Comparison of ENCODE assay signal across 22 mouse cellular contexts in genomic region chr2:16860056-16860455, GRCm38 (mm10).
DNase-seq lines count a peak whose midpoint lies in the region; ATAC-seq and TF ChIP-seq lines count a peak whose summit lies in the region.
"Had no signal": no experiment of that assay in that cellular context is flagged by ENCODE, and none has a peak within 500 bp of the region (broad histone marks: within the 10 kb centered on the region; RNA-seq: fewer than 3 reads in every experiment).

No protein-coding gene starts in this region.

- no peaks in the 10 kb centered on the region for H3K4me1 ChIP-seq in kidney, adult 2 months (ENCODE audit: control insufficient read depth, insufficient read depth, low read length)
- H3K4me1 ChIP-seq in kidney, embryonic 16.5 days (ENCODE audit: insufficient read depth, low read length): no peaks in the 10 kb centered on the region
- H3K4me1 ChIP-seq: forebrain, embryonic 10.5 days; limb, embryonic 15.5 days; megakaryocyte, embryonic 14.5 days; midbrain, embryonic 13.5 days had no signal

- no peak for TF ChIP-seq POLR2A in kidney, adult 2 months (IDR thresholded peaks at IDR 0.05; ENCODE audit: low read depth, low read length)

- no peak overlapping the region for H3K9ac ChIP-seq in kidney, embryonic 16.5 days (replicated peaks; ENCODE audit: low read length)
- H3K9ac ChIP-seq: limb, embryonic 15.5 days; liver, embryonic 14.5 days; lung, embryonic 14.5 days; midbrain, embryonic 13.5 days had no signal

- intact Hi-C loops in heart, postnatal 25 days (cut with DNase I): no loop called here
- intact Hi-C loops in heart, postnatal 36 days (cut with DNase I): no loop called here

- H3K4me3 ChIP-seq in kidney, adult 2 months (ENCODE audit: insufficient read depth, low read depth, low read length): no peak overlapping the region
- no peak overlapping the region for H3K4me3 ChIP-seq in kidney, embryonic 16.5 days (ENCODE audit: low read length)
- H3K4me3 ChIP-seq: forebrain, embryonic 10.5 days; limb, embryonic 15.5 days; megakaryocyte, embryonic 14.5 days; midbrain, embryonic 13.5 days had no signal

- 69% methylated on average over 5 of the region's 5 CpGs for WGBS in kidney, adult 2 months
- WGBS in kidney, embryonic 16.5 days: 77% methylated on average over 5 of the region's 5 CpGs

- no peak for ATAC-seq in kidney, embryonic 16.5 days (ENCODE audit: low FRiP score, low TSS enrichment)
- ATAC-seq: forebrain, embryonic 16.5 days; hindbrain, embryonic 16.5 days; intestine, embryonic 16.5 days; midbrain, embryonic 13.5 days had no signal

- no peaks in the 10 kb centered on the region for H3K9me3 ChIP-seq in kidney, embryonic 16.5 days (ENCODE audit: low read length)
- H3K9me3 ChIP-seq: forebrain, embryonic 10.5 days; limb, embryonic 15.5 days; megakaryocyte, embryonic 14.5 days; midbrain, embryonic 13.5 days had no signal

- no peak overlapping the region for H3K27ac ChIP-seq in kidney, adult 2 months (ENCODE audit: insufficient read depth, low read depth, low read length)
- no peak overlapping the region for H3K27ac ChIP-seq in kidney, embryonic 16.5 days (ENCODE audit: low read length)
- H3K27ac ChIP-seq: forebrain, embryonic 10.5 days; limb, embryonic 15.5 days; liver, embryonic 14.5 days; midbrain, embryonic 13.5 days had no signal

- H3K4me2 ChIP-seq in kidney, embryonic 16.5 days (replicated peaks; ENCODE audit: low read depth, low read length): no peak overlapping the region
- H3K4me2 ChIP-seq: limb, embryonic 15.5 days; lung, embryonic 14.5 days; midbrain, embryonic 13.5 days had no signal

- no peaks in the 10 kb centered on the region for H3K27me3 ChIP-seq in kidney, adult 2 months (replicated peaks; ENCODE audit: control insufficient read depth, insufficient read depth, low read length)
- no peaks in the 10 kb centered on the region for H3K27me3 ChIP-seq in kidney, embryonic 16.5 days (ENCODE audit: insufficient read depth, low read length)
- H3K27me3 ChIP-seq: limb, embryonic 15.5 days; megakaryocyte, embryonic 14.5 days; midbrain, embryonic 13.5 days had no signal

- TF ChIP-seq CTCF in kidney, adult 2 months (conservative IDR thresholded peaks at IDR 0.05; ENCODE audit: insufficient read depth, insufficient read length, low read depth, low read length): no peak

- H3K36me3 ChIP-seq in kidney, adult 2 months (ENCODE audit: control insufficient read depth, insufficient read depth, low read length): no peaks in the 10 kb centered on the region
- H3K36me3 ChIP-seq in kidney, embryonic 16.5 days (ENCODE audit: insufficient read depth, low read length): no peaks in the 10 kb centered on the region
- H3K36me3 ChIP-seq: forebrain, embryonic 10.5 days; limb, embryonic 15.5 days; midbrain, embryonic 13.5 days had no signal

- peak; percentile 34 to 61 for DNase-seq in heart, adult 18-20 months
- no peak for DNase-seq in heart, postnatal 25 days (ENCODE audit: low spot score)
- peak; percentile 51 for DNase-seq in kidney, adult 2 months
- peak; percentile 5 to 6 for DNase-seq in heart, postnatal 36 days
- DNase-seq in kidney, postnatal 25 days: peak; percentile 6 to 69
- DNase-seq in spleen, postnatal 36 days (ENCODE audit: low spot score in 2 of 2): no peak
- DNase-seq: adrenal gland, adult 2 months; cerebellum, adult 8-10 months; gastrocnemius, postnatal 10 days; layer of hippocampus, postnatal 36 days; lung, embryonic 14.5 days; thymus, adult 18-20 months; thymus, postnatal 4 days had no signal

Comparison
In these comparisons a context has a peak if more than half of its experiments do, and no peak if none do; other contexts are left out.
1. DNase-seq: peak in heart, adult 18-20 months (2 of 2), kidney, adult 2 months (single experiment), heart, postnatal 36 days (2 of 2) and kidney, postnatal 25 days (2 of 2); none in heart, postnatal 25 days (single experiment) and spleen, postnatal 36 days (0 of 2).